Mouse (Mus musculus) forebrain, embryonic 14.5 days (tissue): ENCODE data around the gene Chka. TPM values are rescaled to one million over a fixed set of nuclear protein-coding genes. Genes with fewer than 3 reads are reported as not detected.

Experiments used
- ATAC-seq: fragments of 200-750 bp; cut with Nextera tagmentation; 2 replicates; pipeline ENCODE4 v1.8.0; 2017; ENCODE audit warnings: mild to moderate bottlenecking, moderate library complexity
- DNase-seq: peaks from one replicate; pipeline ENCODE4 v3.0.0-alpha.2; 2015; ENCODE audit warnings: low spot score
- H3K27ac ChIP-seq: fragments of 300-500 bp; sonication (generic); 2 replicates; pipeline ENCODE4 v1.5.1; 2014; ENCODE audit warnings: low read depth, mild to moderate bottlenecking, control low read depth, low read length, moderate library complexity
- H3K27me3 ChIP-seq: fragments of 300-500 bp; sonication (generic); replicated peaks from 2 replicates; pipeline ENCODE4 v1.6.1; 2014; ENCODE audit warnings: low read length, control low read depth, mixed read lengths; ENCODE audit not compliant: control insufficient read depth, insufficient read depth
- H3K36me3 ChIP-seq: fragments of 300-500 bp; sonication (generic); 2 replicates; pipeline ENCODE4 v1.6.1; 2014; ENCODE audit warnings: low read length, control low read depth; ENCODE audit not compliant: control insufficient read depth, insufficient read depth
- H3K4me1 ChIP-seq: fragments of 300-500 bp; sonication (generic); 2 replicates; pipeline ENCODE4 v1.6.1; 2014; ENCODE audit warnings: antibody characterized with exemption, low read length, control low read depth; ENCODE audit not compliant: control insufficient read depth, insufficient read depth
- H3K4me2 ChIP-seq: fragments of 300-500 bp; sonication (generic); 2 replicates; pipeline ENCODE4 v1.6.1; 2014; ENCODE audit warnings: mild to moderate bottlenecking, control low read depth, low read length
- H3K4me3 ChIP-seq: fragments of 300-500 bp; sonication (generic); 2 replicates; pipeline ENCODE4 v1.5.1; 2014; ENCODE audit warnings: low read depth, low read length, control low read depth
- H3K9ac ChIP-seq: fragments of 300-500 bp; sonication (generic); 2 replicates; pipeline ENCODE4 v1.6.1; 2014; ENCODE audit warnings: mild to moderate bottlenecking, low read length, control low read depth, moderate library complexity
- H3K9me3 ChIP-seq: fragments of 300-500 bp; sonication (generic); replicated peaks from 2 replicates; pipeline ENCODE4 v1.6.1; 2016; ENCODE audit warnings: low read length, control low read depth, mixed read lengths; ENCODE audit not compliant: control insufficient read depth
- WGBS: fragments of 180-500 bp; shearing (Covaris S2); extraction: QIAGEN DNeasy Blood & Tissue Kit; methylation state at CpG from one replicate; pipeline ENCODE4 v1.1.7; 2014; 5-methylcytosine and 5-hydroxymethylcytosine counted together
- polyA plus RNA-seq: library from polyadenylated mRNA; unstranded; fragments of >200 nt; fragmentation: Nextera tagmentation; extraction: Ambion mirVana; gene quantifications from 2 replicates; pipeline ENCODE4 v1.2.1, GENCODE M21; 2014

The Chka gene
- polyA plus RNA-seq, 1 experiment from 2014 or later: 32.0 TPM

- ATAC-seq (no peak), DNase-seq (no peak)
- Histone ChIP-seq H3K9me3 (no peaks in the 10 kb centered on the region), H3K27ac (no peak overlapping the region), H3K4me3 (no peak overlapping the region), H3K9ac (no peak overlapping the region), H3K27me3 (no peaks in the 10 kb centered on the region), H3K36me3 (peaks cover 11% of the 10 kb centered on the region), H3K4me2 (no peak overlapping the region), H3K4me1 (no peaks in the 10 kb centered on the region)
- 84% methylated on average over 2 of the region's 2 CpGs for WGBS
Observed at GRCm38 (mm10) chr19:3864960-3865359, 13.4 kb downstream of the Chka start.

- ATAC-seq (no peak), DNase-seq (no peak)
- Histone ChIP-seq H3K4me3 (no peak overlapping the region), H3K36me3 (peaks cover 11% of the 10 kb centered on the region), H3K9ac (no peak overlapping the region), H3K27ac (no peak overlapping the region), H3K4me2 (no peak overlapping the region), H3K9me3 (no peaks in the 10 kb centered on the region), H3K27me3 (no peaks in the 10 kb centered on the region), H3K4me1 (no peaks in the 10 kb centered on the region)
- 83% methylated on average over 1 of the region's 1 CpGs for WGBS
Observed at GRCm38 (mm10) chr19:3868290-3868689, 16.7 kb downstream of the Chka start.

GRCm38 (mm10) chr19:3871468-3871867, 19.9 kb downstream of the Chka start:
- Histone ChIP-seq H3K9me3 (no peaks in the 10 kb centered on the region), H3K27me3 (no peaks in the 10 kb centered on the region), H3K4me1 (no peaks in the 10 kb centered on the region), H3K36me3 (peaks cover 1% of the 10 kb centered on the region), H3K27ac (no peak overlapping the region), H3K9ac (no peak overlapping the region), H3K4me3 (no peak overlapping the region), H3K4me2 (no peak overlapping the region)
- DNase-seq (no peak), ATAC-seq (no peak)

- Histone ChIP-seq H3K27me3 (no peaks in the 10 kb centered on the region), H3K4me2 (no peak overlapping the region), H3K4me1 (no peaks in the 10 kb centered on the region), H3K4me3 (no peak overlapping the region), H3K9me3 (no peaks in the 10 kb centered on the region), H3K36me3 (no peaks in the 10 kb centered on the region), H3K9ac (no peak overlapping the region), H3K27ac (no peak overlapping the region)
- no peak for DNase-seq
- 60% methylated on average over 4 of the region's 4 CpGs for WGBS
- ATAC-seq: no peak
Observed at GRCm38 (mm10) chr19:3872373-3872772, 20.8 kb downstream of the Chka start.

- no peak for ATAC-seq
- no peak for DNase-seq
- H3K4me2 ChIP-seq: no peak overlapping the region
Observed at GRCm38 (mm10) chr19:3875045-3875444, 23.5 kb downstream of the Chka start.

GRCm38 (mm10) chr19:3880054-3880848, 28.7 kb downstream of the Chka start:
- H3K27me3 ChIP-seq: no peaks in the 10 kb centered on the region
- H3K4me3 ChIP-seq: no peak overlapping the region
- H3K36me3 ChIP-seq: no peaks in the 10 kb centered on the region; the same call in 1 of the 2 replicates
- DNase-seq: no peak
- H3K4me2 ChIP-seq: no peak overlapping the region
- no peak overlapping the region for H3K9ac ChIP-seq
- 92% methylated on average over 6 of the region's 6 CpGs for WGBS
- ATAC-seq: no peak
- H3K27ac ChIP-seq: no peak overlapping the region
- H3K4me1 ChIP-seq: no peaks in the 10 kb centered on the region
- H3K9me3 ChIP-seq: no peaks in the 10 kb centered on the region

More at GRCm38 (mm10) chr19:3875045-3875444, 23.5 kb downstream of the Chka start:
- Histone ChIP-seq H3K9me3 (no peaks in the 10 kb centered on the region), H3K27ac (no peak overlapping the region), H3K27me3 (no peaks in the 10 kb centered on the region), H3K4me3 (no peak overlapping the region), H3K36me3 (no peaks in the 10 kb centered on the region), H3K4me1 (no peaks in the 10 kb centered on the region), H3K9ac (no peak overlapping the region)
- WGBS: 83% methylated on average over 7 of the region's 7 CpGs

- Histone ChIP-seq H3K4me3 (no peak overlapping the region), H3K9ac (no peak overlapping the region), H3K36me3 (peaks cover 8% of the 10 kb centered on the region), H3K27me3 (no peaks in the 10 kb centered on the region), H3K4me1 (no peaks in the 10 kb centered on the region), H3K4me2 (no peak overlapping the region), H3K27ac (no peak overlapping the region), H3K9me3 (no peaks in the 10 kb centered on the region)
- no peak for ATAC-seq
- peak; percentile 20 for DNase-seq
- WGBS: 57% methylated on average over 4 of the region's 4 CpGs
Observed at GRCm38 (mm10) chr19:3882214-3882613, 30.6 kb downstream of the Chka start.

- no peak overlapping the region for H3K9ac ChIP-seq
- ATAC-seq (no peak), DNase-seq (no peak)
- no peak overlapping the region for H3K4me2 ChIP-seq
- WGBS: 90% methylated on average over 6 of the region's 6 CpGs
- H3K4me1 ChIP-seq: no peaks in the 10 kb centered on the region
- no peaks in the 10 kb centered on the region for H3K9me3 ChIP-seq
- H3K27me3 ChIP-seq: no peaks in the 10 kb centered on the region
- no peak overlapping the region for H3K4me3 ChIP-seq
- no peak overlapping the region for H3K27ac ChIP-seq
- peaks cover 24% of the 10 kb centered on the region for H3K36me3 ChIP-seq
Observed at GRCm38 (mm10) chr19:3884325-3884990, 32.9 kb downstream of the Chka start.

- Histone ChIP-seq H3K4me1 (no peaks in the 10 kb centered on the region), H3K4me2 (no peak overlapping the region), H3K9ac (no peak overlapping the region), H3K36me3 (peaks cover 68% of the 10 kb centered on the region), H3K27me3 (no peaks in the 10 kb centered on the region), H3K9me3 (no peaks in the 10 kb centered on the region), H3K27ac (no peak overlapping the region), H3K4me3 (no peak overlapping the region)
- no peak for ATAC-seq
- DNase-seq: no peak
- WGBS: 91% methylated on average over 5 of the region's 5 CpGs
Observed at GRCm38 (mm10) chr19:3889096-3889495, 37.5 kb downstream of the Chka start.
